Mouse (Mus musculus) forelimb bud, embryonic 11.5 days (tissue): Measurements from ENCODE around the gene Sh3bp4.

Source experiments
- DNase-seq: peaks from one replicate; pipeline ENCODE4 v3.0.0-alpha.2; 2012; ENCODE audit warnings: low read depth, low spot score

The Sh3bp4 gene

DNA sequence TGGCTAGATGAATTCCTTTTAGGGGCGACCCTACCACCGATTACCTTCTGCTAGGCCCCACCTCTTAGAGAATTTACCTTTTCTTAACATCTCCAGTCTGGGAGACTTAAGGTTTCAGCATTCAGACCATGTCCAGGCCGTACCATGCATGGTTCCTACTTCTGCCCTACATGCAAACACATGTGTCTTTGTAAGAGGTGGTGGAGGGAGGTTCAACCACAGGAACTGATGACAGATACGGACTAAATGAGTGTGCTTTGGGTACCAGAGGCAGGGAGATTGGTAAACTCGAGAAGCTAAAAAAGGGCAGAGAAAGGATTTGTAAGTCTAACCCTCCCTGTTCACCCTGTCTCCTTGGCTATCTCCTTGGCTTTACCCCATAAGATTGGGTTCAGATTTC is 23.5 kb downstream of the Sh3bp4 start:
- no peak for DNase-seq

DNA sequence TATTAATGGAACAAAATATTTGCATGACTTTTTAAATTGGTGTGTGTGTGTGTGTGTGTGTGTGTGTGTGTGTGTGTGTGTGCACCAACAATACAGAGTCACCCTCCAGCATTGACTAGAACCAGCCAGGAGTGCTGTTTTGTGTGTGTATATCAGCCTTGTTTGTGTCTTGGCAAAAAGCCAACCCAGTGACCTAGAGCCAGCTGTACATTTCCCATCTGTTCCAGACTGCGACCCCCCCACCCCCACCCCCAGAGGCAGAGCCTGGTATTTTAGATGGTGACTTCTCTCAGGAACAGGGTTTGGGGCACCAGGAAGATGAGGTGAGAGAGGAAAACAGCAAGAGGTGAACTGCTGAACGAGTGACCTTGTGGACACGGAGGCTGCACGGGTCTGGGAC is 24.2 kb downstream of the Sh3bp4 start:
- no peak for DNase-seq

DNA sequence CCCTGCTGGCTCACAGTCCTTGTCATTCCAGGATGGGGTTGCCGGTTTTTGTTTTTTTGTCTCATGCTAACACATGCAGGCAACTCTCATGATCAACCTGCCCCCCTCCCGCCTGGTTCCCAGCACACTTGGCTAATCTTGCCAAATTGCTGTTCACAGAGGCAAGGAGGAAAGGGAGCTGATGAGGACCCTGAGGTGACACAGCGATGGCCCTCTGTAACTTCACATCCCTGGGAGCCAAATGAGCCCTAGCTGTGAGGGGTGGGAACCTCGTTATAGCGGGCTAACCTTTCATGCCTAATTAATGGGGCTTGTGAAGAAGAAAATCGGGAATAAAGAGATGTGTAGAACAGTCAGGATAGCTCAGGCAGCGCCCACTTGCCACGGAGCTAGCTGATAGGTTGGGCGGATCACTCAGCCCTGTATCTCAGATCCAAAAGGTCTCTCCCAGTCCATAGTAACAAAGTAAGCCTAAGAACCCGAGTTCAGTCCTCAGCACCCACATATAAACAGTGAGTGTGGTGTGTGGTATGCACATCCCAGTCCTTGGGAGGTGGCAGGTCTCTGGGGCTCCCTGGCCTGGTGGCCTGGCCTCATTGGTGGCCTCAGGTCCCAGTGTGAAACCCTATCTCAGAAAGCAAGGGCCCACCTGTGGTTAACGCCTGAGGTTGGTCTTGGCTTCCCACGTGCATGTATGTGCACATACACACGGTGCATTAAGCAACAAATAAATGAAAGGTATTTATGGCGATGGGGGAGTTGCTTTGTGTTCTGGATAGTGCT is 25.6 kb downstream of the Sh3bp4 start:
- DNase-seq, result no peak

DNA sequence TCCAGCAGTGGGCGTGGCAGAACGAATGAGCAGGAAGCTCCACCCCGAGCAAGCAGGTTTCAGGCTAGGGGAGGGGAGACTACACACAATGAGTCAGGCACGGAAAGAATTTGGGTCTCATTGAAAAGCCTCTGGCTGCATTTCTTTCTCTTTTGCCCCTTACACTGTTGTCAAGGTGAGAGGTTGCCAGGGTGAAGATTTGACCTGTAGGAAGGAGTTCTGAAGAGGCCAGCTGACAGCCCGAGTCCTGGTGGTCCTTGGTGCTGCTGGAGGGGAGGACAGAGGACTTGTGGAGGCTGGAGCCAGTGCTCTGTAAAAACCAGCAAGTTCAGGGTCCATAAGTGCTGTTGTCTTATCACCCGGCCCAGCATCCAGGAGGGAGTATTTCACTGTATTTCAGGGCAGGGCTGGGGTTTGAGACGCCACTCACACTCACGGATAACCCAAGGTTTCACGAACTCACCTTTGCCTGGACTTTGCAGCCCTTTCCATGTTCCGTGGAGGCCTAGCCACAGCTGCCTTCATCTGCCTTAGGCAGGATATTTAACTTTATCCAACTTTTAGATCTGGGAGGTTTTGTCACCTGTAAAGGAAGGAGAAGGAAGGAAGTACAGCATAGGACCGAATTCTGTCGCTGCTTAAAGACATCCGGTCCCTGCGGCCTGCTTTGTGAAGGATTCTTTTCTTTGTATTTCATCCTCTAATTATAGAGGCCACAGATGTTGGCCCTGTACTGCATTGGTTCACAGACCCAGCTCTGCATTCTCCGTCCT is 32.2 kb downstream of the Sh3bp4 start:
- no peak for DNase-seq

DNA sequence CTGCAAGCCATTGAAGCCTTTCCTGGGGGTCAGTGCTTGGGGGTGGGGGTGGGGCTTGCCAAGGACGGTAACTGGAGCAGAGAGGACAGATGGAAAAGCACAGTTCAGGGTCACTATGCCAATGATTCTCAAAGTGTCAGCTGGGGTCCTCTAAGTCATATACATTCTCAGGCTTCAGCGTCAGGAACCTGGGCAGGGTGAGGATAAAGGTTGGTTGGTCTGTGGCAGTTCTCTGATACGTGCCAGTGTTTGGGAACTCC is 32.7 kb downstream of the Sh3bp4 start:
- no peak for DNase-seq

DNA sequence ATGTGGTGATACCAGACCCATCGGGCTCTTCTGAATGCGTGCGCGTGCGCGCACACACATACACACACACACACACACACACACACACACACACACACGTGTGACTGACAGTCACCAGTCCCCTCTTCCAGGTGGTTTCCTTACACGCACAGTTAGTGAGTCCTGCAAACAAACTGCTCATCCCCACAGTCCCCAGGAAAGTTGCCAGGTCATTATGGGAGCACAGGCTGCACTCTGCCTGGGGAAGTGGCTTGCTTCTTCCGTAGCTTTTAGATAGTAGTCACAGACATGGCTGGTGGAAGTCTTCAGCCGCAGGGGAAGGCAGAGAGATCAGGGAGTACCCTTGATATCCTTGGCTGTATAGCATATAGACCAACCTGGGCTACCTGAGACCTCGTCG is 33.3 kb downstream of the Sh3bp4 start:
- no peak for DNase-seq

DNA sequence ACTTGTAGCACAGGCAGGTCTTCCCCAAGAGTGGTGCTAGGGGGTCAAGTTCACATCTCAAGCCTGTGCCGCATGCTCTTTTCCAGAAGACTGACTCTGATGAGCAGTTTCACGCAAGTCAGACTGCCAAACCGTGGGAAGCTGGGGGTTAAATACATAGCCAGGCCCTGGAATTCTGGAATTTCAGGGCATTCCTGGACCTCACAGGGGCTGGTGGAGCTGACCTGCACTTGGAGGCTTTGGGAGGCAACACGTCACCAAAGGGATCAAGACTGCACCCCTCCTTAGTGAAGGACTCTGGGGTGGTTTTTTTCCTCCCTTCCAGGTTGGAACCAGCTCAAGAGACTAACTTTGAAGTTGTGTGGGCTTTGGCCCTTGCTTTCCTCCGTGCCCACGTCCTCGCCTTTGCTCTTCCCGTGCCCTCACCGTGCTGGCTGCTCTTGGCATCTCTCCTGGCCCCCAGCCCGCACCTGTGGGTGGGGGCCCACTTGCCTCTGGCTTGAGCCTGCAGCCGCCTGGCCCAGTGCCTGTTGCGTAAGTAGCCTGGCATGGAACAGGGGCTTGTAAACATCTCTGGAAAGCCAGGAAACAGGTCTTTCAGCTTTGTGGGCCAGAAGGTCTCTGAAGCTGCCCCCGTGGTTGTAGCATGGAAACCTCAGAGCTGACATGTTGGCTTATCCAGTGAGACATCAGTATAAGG is 34.0 kb downstream of the Sh3bp4 start:
- DNase-seq, result no peak

DNA sequence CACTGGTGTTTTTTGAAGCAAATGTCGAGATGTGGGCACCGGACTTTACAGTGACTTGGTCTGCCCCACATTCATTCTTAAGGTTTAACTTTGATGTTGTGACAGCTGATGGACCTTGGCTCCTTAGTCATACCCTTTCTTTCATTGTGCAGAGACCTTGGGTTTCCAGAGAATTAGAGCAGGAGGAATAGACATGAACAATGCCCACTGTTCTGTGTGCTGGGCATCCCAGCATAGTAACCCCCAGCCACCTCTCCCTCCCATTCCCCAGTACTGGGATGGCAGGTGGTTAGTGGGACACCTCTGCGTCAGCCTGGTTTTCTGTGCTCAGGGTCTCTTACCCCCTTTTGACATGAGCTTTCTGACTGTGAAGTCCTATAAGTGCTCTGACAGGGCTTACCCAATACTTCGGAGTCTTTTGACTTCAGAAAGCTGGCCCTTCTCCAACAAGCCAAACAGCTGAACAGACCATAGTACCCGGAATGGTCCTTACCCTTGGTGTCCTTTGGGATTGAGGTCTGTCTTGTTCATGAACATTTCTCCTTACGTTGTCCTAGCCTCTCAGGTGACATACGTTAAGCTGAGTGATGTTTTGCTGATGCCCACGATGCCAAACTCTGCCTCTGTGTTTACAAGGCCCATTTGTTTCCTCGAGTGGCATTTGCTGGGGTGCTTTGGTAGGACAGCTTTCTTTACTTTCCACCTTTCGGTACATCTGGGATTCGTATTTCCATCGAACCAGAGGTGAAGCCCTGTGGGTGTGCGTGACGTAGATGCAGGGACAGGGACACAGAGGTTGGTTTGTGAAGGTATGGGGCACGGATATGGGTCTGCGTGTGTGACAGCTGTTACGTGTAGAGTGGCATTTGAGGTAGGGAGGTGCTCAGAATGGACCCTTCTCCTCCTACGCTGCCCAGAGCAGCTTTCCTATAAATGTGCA is 35.9 kb downstream of the Sh3bp4 start:
- DNase-seq, result no peak

DNA sequence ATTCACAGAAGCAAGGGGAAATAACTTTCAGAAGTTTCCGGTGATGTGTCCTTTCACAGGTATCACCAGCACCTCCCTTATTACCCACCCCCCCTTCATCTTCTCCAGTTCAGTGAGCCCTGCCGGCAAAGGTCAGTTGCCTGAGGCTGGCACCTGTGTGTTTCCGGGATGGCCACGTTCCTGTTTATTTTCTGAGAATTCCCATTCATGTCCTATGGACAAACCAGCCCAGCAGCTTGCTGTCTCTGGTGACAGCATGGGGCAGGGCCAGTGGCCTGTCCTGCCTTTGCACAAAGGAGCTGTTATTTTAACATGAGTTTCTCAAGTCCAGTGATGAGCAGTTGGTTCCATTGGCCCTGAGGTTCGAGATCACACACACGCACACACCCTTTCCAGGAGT is 37.3 kb downstream of the Sh3bp4 start:
- DNase-seq, result no peak

DNA sequence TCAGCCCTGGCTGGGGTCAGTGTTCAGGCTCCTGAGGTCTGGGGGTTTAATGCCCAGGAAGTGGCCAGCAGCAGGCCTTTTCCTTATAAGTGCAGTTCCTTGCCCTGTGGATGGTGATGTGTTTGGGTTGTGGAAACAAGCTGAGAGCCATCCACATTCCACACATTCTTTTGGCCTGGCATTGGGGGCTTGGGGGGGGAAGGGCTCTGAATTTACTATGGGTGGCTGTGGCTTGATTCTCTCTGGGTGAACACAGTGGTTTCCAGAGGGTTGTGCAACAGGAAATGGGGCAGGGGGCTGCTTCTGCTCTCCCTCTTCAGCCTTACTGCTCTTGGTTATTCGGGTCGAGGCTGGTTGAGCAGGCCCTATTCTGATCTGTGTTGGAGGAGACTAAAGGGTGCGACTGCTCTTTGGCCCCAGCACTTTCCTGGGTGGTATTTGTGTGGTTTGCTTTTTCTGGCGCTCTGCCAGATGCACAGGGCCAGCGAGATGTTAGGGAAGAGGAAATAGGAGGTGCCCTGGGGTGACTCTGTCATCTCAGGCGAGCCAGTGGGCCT is 38.2 kb downstream of the Sh3bp4 start:
- DNase-seq, result peak; percentile 63

DNA sequence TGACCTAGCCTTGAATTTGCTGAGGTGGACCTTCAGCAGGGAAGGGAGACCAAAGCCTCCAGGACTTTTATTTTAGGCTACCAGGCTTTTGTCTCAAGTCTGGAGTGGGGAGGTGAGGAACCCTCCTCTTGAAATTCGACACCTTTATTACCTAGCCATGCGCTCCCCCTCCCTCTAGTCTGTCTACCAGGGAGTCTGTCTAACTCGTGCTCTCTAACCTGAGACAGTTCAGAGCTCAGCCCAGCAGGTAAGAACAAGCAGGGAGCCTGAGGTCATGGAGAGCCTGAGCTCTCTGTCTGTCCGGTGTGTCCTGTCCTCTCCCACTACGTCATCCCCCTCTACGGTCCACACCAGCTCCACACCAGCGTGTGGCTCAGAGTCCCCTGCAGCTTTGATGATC is 39.6 kb downstream of the Sh3bp4 start:
- DNase-seq, result peak; percentile 49

DNA sequence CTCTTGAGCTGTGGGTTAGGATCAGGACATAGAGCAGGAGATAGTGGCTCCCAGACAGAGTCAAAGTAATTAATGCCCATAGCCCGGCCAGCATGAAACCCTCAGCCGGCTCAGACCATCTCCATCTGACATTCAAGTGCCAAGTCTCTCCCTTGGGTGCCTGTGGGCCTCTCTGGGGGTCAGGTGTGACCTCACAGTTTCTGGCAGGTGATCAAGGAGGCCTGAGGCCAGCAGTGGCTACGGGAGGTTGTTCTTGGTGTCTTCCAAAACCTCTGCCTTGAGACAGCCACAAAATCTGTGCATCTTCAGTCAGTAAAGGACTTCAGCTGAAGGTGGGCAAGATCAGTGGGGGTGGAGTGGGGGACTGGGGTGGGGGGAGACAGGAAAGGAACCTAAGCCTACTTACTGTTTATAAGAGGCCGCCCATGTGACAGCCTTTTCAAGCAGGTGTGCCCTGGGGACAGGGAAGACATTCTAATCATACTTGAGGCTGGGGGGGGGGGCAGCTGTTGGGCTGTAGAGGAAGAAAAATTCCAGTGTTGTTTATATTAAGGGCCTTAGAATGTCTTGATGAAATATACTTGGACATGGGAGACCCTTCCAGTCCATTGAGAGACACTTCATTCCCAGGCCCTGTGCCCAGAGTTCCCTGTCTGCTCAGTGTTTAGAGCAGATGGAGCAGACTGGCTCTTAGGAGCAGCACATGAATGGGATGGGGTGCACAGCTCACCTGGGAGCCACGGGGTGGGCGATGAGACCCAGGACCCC is 40.7 kb downstream of the Sh3bp4 start:
- no peak for DNase-seq

DNA sequence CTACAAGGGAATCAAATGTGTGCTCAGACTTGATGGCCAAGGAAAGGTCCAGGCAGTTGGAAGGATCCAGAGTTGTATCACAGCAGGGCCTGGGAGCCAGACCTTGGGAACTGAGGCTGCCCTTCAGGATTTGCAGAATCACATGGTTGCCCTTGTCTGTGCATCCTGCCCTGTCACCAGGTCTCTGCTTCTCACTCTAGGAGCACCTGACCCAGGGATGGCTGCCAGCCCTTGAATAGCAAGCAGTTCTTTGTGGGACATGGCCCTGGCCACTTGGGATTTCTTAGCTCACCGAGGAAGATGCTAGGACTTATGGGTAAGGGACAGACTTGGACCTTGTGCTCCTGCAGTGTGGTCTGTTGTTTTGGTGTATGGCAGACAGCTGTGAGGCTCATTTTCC is 42.3 kb downstream of the Sh3bp4 start:
- no peak for DNase-seq

DNA sequence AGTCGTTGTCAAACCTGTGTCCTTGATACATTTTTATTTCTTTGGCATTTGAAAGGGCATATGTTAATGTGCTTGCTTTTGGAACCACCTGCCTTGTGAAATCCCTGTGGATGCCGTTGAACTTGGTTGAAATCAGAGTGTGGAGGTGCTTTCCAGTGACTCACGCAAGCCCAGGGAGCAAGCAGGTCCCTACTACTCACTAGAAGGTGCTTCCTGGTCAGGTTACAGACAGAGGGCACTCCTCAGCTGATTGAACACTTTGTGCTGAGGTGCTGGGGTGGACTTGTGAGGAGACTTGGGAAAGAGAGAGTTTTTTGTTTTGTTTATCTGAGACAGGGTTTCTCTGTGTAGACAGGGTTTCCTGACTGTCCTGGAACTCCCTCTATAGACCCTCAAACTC is 43.5 kb downstream of the Sh3bp4 start:
- DNase-seq, result no peak

DNA sequence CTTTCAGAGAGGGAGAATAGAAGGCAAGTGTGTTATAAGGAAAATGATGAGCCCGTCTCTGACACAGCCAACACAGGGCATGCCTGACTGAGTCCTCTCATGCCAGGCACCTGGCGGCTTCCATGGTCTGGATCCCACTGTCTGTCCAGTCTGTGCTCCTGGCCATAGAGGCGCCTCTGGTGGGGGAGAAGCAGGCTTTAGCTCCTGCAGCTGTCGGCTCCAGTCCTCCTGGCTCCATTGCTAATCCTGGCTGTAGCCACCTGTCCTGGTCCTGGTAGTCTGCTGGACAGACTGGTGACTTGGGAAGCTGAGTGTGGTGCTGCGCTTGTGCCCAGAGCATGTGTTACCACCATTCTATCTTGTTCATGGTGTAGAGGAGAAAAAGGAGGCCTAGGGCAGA is 46.8 kb downstream of the Sh3bp4 start:
- no peak for DNase-seq

DNA sequence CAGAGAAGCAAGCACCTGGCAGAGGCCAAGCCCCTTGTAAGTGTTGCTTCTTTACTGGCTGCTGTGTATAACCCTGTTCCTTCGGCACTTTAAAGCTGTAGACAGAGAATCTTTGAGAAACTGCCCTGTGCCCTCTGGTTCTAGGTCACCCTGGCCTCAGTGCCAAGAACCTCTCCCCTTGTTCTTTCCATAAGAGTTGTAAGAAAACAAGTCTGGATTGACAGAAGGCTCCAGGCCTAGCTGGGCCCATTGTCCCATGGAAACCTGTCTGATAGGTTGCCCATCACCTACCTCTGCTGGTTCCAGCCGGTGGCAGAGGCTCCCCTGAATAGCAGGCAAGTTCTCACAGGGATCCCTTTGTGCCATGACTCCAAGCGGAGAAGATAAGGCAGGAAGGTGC is 47.9 kb downstream of the Sh3bp4 start:
- no peak for DNase-seq

DNA sequence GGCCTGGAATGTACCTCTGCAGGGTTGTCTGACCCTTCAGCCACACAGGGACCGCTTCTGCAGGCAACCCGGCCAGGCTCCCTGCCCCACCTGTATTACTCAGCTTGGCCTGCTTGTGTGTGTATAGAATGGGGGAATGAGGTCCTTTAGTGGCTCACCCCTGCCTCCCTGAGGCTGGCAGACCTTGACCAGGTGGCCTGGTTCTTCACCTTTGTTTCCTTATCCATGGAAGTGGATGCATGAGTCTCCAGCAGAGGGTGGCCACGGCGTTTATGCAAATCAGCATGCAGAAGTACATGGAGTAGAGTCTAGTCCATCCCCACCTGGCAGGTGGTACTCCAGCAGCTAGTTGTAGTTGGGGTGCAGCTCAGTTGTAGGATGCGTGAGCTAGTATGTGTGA is 48.6 kb downstream of the Sh3bp4 start:
- no peak for DNase-seq

DNA sequence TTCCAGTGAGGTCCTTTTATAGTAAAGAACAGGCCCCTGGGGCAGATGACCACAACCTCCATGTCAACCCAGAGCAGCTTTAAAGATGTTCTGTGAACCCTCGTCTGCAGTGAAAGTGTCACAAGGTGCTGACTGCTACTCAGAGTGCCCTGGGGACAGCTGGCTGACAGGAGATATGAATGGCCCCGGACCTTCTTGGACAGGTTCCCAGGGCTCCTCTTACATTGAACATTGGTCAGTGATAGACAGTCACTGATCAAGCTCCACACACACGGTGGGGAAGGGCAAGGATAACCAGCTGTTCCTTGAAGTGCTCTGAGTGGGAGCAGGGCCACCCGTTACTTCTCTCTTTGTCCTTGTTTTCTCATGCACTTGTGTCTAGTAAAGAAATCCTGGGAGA is 50.1 kb downstream of the Sh3bp4 start:
- no peak for DNase-seq

DNA sequence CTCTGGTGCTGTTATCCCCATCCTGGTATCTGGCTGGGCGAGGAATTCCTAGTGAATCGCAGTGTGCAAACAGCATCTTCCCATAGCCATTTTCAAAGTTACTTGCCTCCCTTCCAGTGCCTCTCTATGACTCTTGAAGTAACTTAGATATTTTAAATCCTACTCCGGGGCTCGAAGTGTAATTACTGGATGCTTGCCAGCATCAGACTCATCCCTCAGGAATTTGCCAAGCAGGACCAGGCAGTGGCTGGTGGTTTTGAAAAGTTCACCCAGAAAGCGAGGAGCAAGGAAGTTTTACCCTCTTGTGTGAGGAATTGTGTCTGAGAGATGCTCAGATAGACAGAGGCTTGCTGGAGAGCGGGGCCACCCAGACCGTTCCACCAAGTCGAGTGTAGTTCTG is 51.3 kb downstream of the Sh3bp4 start:
- DNase-seq, result no peak

DNA sequence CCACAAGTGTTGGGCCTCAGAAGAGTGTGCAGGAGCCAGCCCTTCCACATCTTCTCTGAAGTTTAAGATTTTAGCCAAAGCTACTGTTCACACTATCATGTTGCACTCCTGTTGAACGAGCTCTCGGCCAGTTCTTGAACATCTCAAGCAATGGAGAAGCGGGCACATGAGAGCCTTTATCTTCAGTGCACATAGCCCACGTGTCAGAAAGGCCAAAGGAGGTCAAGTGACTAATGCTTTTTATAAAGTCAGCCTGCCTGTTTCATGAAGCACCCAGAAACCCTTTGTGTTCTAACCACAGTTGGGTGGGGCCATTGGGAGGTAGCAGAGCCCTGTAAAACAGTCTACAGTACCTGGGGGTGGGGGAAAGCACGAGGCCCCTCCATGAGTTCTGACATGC is 52.2 kb downstream of the Sh3bp4 start:
- DNase-seq, result no peak

DNA sequence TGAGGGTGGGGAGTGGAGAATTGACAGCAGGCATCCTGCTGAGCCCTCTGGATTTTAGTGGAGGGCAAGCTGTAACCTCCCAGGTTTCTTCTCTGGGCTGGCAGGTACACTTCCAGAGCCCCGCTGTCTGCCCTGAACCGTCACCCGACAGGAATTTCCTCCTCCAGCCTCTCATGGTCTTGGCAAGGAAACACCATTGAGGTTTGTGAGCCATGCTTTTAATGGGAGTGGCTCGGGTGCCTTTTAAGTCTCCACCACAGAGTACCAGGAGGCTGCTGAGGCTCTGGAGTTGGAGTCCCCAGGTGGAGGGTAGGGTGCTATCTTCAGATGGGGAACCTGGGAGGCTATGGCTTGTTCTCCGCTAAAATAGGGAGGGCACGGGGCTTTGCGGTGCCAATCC is 53.9 kb downstream of the Sh3bp4 start:
- no peak for DNase-seq
